ENCODE assay signal across 8 mouse cellular contexts in the genomic region with DNA sequence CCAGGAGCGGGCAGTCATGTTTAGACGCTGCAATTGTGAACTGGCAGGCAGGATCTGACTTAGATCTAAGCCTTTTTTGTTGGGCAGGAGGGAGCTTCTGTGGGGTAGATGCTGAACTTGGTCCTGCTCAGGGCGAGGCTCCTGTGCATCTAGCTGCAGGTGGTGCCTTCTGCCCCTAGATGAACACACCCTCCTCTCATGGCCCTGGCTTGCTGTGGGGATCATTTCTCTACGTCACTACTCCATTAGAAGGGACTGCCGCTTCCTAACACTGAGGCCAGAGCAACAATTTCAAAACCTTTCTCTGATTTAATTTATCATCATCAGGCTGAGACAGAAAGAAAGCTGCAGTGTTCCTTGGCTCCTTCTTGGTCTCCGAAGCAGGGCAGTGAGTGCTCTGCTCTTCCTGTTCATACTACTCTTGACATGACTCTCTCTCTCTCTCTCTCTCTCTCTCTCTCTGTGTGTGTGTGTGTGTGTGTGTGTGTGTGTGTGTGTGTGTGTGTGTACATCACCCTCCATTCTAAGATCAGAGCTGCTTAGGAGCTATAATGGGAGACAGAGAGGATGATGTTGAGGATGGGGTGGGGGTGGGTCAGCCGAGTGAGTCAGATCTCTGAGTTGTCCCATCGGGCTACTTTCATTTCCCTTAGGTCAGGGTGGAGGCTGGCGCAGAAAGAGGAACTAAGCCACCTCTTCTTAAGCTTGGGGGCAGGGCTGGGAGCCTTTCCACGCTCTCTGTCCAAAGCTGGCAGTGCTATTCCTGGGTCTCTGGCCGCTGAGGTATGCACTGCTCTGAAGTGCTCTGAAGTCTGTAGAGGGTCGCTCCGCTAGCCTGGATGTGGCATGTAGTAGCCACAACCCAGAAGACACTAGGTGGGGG. TPM values are rescaled to one million over a fixed set of nuclear protein-coding genes. Genes with fewer than 3 reads are reported as not detected.
DNase-seq lines count a peak whose midpoint lies in the region; ATAC-seq and TF ChIP-seq lines count a peak whose summit lies in the region.
"Had no signal": no experiment of that assay in that cellular context is flagged by ENCODE, and none has a peak within 500 bp of the region (broad histone marks: within the 10 kb centered on the region; RNA-seq: fewer than 3 reads in every experiment).

No protein-coding gene starts in this region.

- no peaks in the 10 kb centered on the region for H3K9me3 ChIP-seq in lung, embryonic 14.5 days (ENCODE audit: low read depth, low read length)
- 0 out of 2 replicates have a peak, but pooled peaks cover 4% of the 10 kb centered on the region for H3K9me3 ChIP-seq in forebrain, embryonic 16.5 days (ENCODE audit: control insufficient read depth, low read length)

- no peaks in the 10 kb centered on the region; the same call in 1 of the 2 replicates for H3K27me3 ChIP-seq in spleen, adult 2 months (ENCODE audit: control insufficient read depth, insufficient read depth, low read length)
- H3K27me3 ChIP-seq in lung, embryonic 14.5 days (ENCODE audit: insufficient read depth, low read length), result peaks cover 43% of the 10 kb centered on the region
- H3K27me3 ChIP-seq in forebrain, embryonic 16.5 days (replicated peaks; ENCODE audit: control insufficient read depth, insufficient read depth, low read length), result peaks cover 35% of the 10 kb centered on the region

- H3K4me3 ChIP-seq in spleen, adult 2 months (ENCODE audit: extremely low read depth, insufficient read depth, insufficient read length), result peak overlapping the region; percentile 69
- no peak overlapping the region for H3K4me3 ChIP-seq in lung, embryonic 14.5 days (ENCODE audit: low read depth, low read length)
- H3K4me3 ChIP-seq in forebrain, embryonic 16.5 days (replicated peaks; ENCODE audit: low read length), result no peak overlapping the region
- H3K4me3 ChIP-seq: erythroblast, embryonic 14.5 days had no signal

- 8% methylated on average over 13 of the region's 13 CpGs for WGBS in spleen, adult 2 months
- 25% methylated on average over 13 of the region's 13 CpGs for WGBS in lung, embryonic 14.5 days
- WGBS in forebrain, embryonic 16.5 days, result 27% methylated on average over 13 of the region's 13 CpGs

- peak; percentile 59 to 70 for DNase-seq in spleen, adult 2 months (ENCODE audit: low read depth in 1 of 2, low spot score in 2 of 2)
- DNase-seq in spleen, adult 12 weeks (ENCODE audit: low spot score), result no peak
- peak; percentile 19 for DNase-seq in lung, embryonic 14.5 days
- DNase-seq in cerebellum, postnatal 10 days, result no peak
- DNase-seq in right cerebral cortex, adult 2 months (ENCODE audit: low spot score in 2 of 2), result no peak

- H3K36me3 ChIP-seq in spleen, adult 2 months (ENCODE audit: control insufficient read depth, insufficient read depth, low read length), result peaks cover 18% of the 10 kb centered on the region
- no peaks in the 10 kb centered on the region for H3K36me3 ChIP-seq in lung, embryonic 14.5 days (ENCODE audit: insufficient read depth)
- no peaks in the 10 kb centered on the region for H3K36me3 ChIP-seq in forebrain, embryonic 16.5 days (ENCODE audit: control insufficient read depth, insufficient read depth)

- ATAC-seq in granulocyte monocyte progenitor cell, adult 5-6 weeks (replicated peaks; ENCODE audit: poor library complexity, severe bottlenecking), result peak; percentile 68
- no peak for ATAC-seq in lung, embryonic 14.5 days (ENCODE audit: insufficient read depth)
- no peak for ATAC-seq in forebrain, embryonic 16.5 days

- peak overlapping the region; percentile 95 for H3K27ac ChIP-seq in spleen, adult 2 months (ENCODE audit: insufficient read depth, low read length)
- no peak overlapping the region for H3K27ac ChIP-seq in lung, embryonic 14.5 days (ENCODE audit: low read depth)
- H3K27ac ChIP-seq in forebrain, embryonic 16.5 days (ENCODE audit: low read length), result no peak overlapping the region

- TF ChIP-seq CTCF in spleen, adult 2 months (IDR thresholded peaks at IDR 0.05; ENCODE audit: extremely low read depth, insufficient read depth, insufficient read length, insufficient replicate concordance), result no peak
- no peak for TF ChIP-seq CTCF in lung, embryonic 14.5 days (IDR thresholded peaks at IDR 0.05; ENCODE audit: low read depth)

- peak; percentile 6; the same call in 1 of the 2 replicates for TF ChIP-seq POLR2A in spleen, adult 2 months (IDR thresholded peaks at IDR 0.05; ENCODE audit: low read depth, low read length)

- H3K4me1 ChIP-seq in spleen, adult 2 months (ENCODE audit: control insufficient read depth, insufficient read depth, insufficient read length), result peaks cover 19% of the 10 kb centered on the region; the same call in 1 of the 2 replicates
- H3K4me1 ChIP-seq in lung, embryonic 14.5 days (ENCODE audit: insufficient read depth), result peaks cover 7% of the 10 kb centered on the region; the same call in 1 of the 2 replicates
- H3K4me1 ChIP-seq in forebrain, embryonic 16.5 days (replicated peaks; ENCODE audit: control insufficient read depth, insufficient read depth, low read length), result peaks cover 17% of the 10 kb centered on the region

- H3K4me2 ChIP-seq in lung, embryonic 14.5 days, result peak overlapping the region; percentile 99; the same call in 1 of the 2 replicates
- no peak overlapping the region for H3K4me2 ChIP-seq in forebrain, embryonic 16.5 days (ENCODE audit: low read length)

- no peak overlapping the region for H3K9ac ChIP-seq in lung, embryonic 14.5 days
- H3K9ac ChIP-seq in forebrain, embryonic 16.5 days (replicated peaks; ENCODE audit: low read depth, low read length), result no peak overlapping the region

RNA-seq across cellular contexts. Expression of gene Irf5, which starts 2.4 kb away (rescaled TPM):
- 136 and 178 TPM in 2 replicates for polyA plus RNA-seq in spleen, adult 2 months (2012; rRNA removed)
- 20.2 and 22.6 TPM in 2 replicates for total RNA-seq in granulocyte monocyte progenitor cell, adult 5-6 weeks (2014; fragmentation: Nextera tagmentation)
- 13.7 and 19.6 TPM in 2 replicates for total RNA-seq in granulocyte monocyte progenitor cell, adult 5-6 weeks (2017)
- polyA plus RNA-seq in lung, embryonic 14.5 days (2014; fragmentation: Nextera tagmentation; extraction: Ambion mirVana), result 3.7 and 4.2 TPM in 2 replicates
- polyA plus RNA-seq in forebrain, embryonic 16.5 days (2015; fragmentation: Nextera tagmentation; extraction: Ambion mirVana), result 1.5 and 2.2 TPM in 2 replicates

RNA-seq across cellular contexts. Expression of gene Kcp, which starts 21.1 kb away (rescaled TPM):
- polyA plus RNA-seq in spleen, adult 2 months (2012; rRNA removed), result 10.1 and 10.2 TPM in 2 replicates
- total RNA-seq in granulocyte monocyte progenitor cell, adult 5-6 weeks (2014; fragmentation: Nextera tagmentation), result not detected in 2 replicates
- total RNA-seq in granulocyte monocyte progenitor cell, adult 5-6 weeks (2017), result 0.15 and 0.22 TPM in 2 replicates
- 17.3 and 22.0 TPM in 2 replicates for polyA plus RNA-seq in lung, embryonic 14.5 days (2014; fragmentation: Nextera tagmentation; extraction: Ambion mirVana)
- polyA plus RNA-seq in forebrain, embryonic 16.5 days (2015; fragmentation: Nextera tagmentation; extraction: Ambion mirVana), result 15.4 and 17.1 TPM in 2 replicates

RNA-seq across cellular contexts. Expression of gene Atp6v1fnb, which starts 57.6 kb away (rescaled TPM):
- 0.34 TPM in 1 of 2 replicates, not detected in the other for polyA plus RNA-seq in spleen, adult 2 months (2012; rRNA removed)
- not detected in 2 replicates for total RNA-seq in granulocyte monocyte progenitor cell, adult 5-6 weeks (2014; fragmentation: Nextera tagmentation)
- total RNA-seq in granulocyte monocyte progenitor cell, adult 5-6 weeks (2017), result 1.4 and 1.5 TPM in 2 replicates
- not detected in 2 replicates for polyA plus RNA-seq in lung, embryonic 14.5 days (2014; fragmentation: Nextera tagmentation; extraction: Ambion mirVana)
- polyA plus RNA-seq in forebrain, embryonic 16.5 days (2015; fragmentation: Nextera tagmentation; extraction: Ambion mirVana), result not detected in 2 replicates
- polyA plus RNA-seq: erythroblast, embryonic 14.5 days had no signal

Comparison
In these comparisons a context has a peak if more than half of its experiments do, and no peak if none do; other contexts are left out.
1. DNase-seq: peak in spleen, adult 2 months (2 of 2) and lung, embryonic 14.5 days (single experiment); none in spleen, adult 12 weeks (single experiment), cerebellum, postnatal 10 days (0 of 2) and right cerebral cortex, adult 2 months (0 of 2).
2. RNA of gene Irf5, which starts 2.4 kb away (polyA plus RNA-seq): 136 to 178 TPM in spleen, adult 2 months; 3.7 to 4.2 TPM in lung, embryonic 14.5 days and 1.5 to 2.2 TPM in forebrain, embryonic 16.5 days; every median in the first group is over 10 times any median in the second.